Mouse (Mus musculus): ENCODE data around the gene Fcgbp. TPM values are rescaled to one million over a fixed set of nuclear protein-coding genes. Genes with fewer than 3 reads are reported as not detected.
A peak's percentile ranks its signal among the peaks of the same experiment; 100 is the strongest.

Gene Fcgbp
- 14.4 and 19.0 TPM in 2 replicates for polyA plus RNA-seq (2014; fragmentation: Nextera tagmentation; extraction: Ambion mirVana)

DNA sequence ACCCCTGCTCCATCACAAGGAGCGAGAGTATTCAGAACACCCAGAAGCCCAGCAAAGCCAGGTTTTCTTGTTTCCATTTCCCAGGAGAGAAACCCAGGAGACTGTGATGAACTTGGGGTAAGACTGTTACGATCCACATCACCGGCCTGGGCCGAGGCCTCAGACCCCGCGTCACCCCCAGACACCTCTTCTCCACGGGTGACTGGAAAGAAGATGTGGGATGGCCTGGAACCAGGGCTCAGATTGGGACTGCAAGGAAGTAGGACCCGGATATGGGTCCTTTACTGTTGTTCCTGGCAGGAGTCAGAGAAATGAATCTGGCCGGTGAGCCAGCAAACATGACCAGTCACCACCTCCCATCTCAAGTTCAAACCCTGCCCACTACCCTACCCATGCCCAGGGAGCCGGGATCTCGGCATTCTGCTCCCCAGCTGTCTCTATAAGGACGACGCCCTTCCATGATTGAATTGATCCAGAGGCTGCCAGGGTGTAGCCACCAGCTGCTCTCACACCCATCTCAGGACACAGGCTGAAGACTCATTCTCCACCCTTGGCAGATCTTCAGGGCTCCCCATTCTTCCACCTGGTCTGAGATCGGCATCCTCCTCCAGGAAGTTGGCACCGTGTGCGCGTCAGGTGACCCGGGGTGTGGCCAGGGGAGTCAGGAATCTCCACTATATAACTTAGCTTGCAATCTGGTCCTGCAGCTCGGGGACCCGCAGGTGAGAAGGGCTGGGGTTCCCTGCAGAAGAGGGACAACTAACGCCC is at the start of gene Fcgbp:
Gene Fcgbp (plus strand): TSS at position 706 of the 768 bp plus-strand sequence.
- no peak for ATAC-seq (ENCODE audit: insufficient number of reproducible peaks, insufficient read depth, low FRiP score, low read depth)
- H3K9me3 ChIP-seq (ENCODE audit: control insufficient read depth, low read depth, low read length), result no peaks in the 10 kb centered on the region
- H3K4me3 ChIP-seq (ENCODE audit: low read depth, low read length), result no peak within 1 kb of the TSS
- H3K27ac ChIP-seq (ENCODE audit: low read length), result no peak within 1 kb of the TSS
- H3K4me2 ChIP-seq (replicated peaks; ENCODE audit: low read depth, low read length), result no peak within 1 kb of the TSS
- 80% methylated on average over 21 of the region's 21 CpGs for WGBS
- H3K4me1 ChIP-seq (ENCODE audit: control insufficient read depth, insufficient read depth, low read length), result no peaks in the 10 kb centered on the region
- H3K27me3 ChIP-seq (ENCODE audit: control insufficient read depth, insufficient read depth, low read length), result no peaks in the 10 kb centered on the region
- no peak within 1 kb of the TSS for H3K9ac ChIP-seq (replicated peaks; ENCODE audit: low read depth, low read length)
- H3K36me3 ChIP-seq (ENCODE audit: control insufficient read depth, insufficient read depth, low read length), result no peaks in the 10 kb centered on the region

DNA sequence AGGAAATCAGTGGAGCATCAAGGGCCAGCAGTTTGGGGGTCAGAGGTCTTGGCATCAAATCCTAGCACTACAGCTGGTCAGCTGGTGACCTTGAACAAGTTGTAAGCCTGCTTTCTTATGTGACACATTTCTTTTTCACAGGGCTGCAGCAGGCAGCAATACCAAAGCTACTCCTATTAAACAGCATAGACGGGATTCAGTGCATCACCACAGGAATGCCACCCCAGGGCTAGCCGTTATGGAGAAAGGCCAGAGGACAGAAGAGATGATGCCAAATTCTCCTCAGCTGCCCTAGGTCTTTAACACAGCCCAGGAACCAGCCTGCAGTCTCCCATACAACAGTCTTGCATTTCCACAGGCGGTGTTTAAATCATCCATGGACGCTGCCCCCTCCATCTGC is 26.5 kb upstream of the Fcgbp start:
- peaks cover 6% of the 10 kb centered on the region; the same call in 1 of the 2 replicates for H3K4me1 ChIP-seq (ENCODE audit: control insufficient read depth, insufficient read depth, low read length)
- no peaks in the 10 kb centered on the region for H3K27me3 ChIP-seq (ENCODE audit: control insufficient read depth, insufficient read depth, low read length)
- 90% methylated on average over 4 of the region's 4 CpGs for WGBS

DNA sequence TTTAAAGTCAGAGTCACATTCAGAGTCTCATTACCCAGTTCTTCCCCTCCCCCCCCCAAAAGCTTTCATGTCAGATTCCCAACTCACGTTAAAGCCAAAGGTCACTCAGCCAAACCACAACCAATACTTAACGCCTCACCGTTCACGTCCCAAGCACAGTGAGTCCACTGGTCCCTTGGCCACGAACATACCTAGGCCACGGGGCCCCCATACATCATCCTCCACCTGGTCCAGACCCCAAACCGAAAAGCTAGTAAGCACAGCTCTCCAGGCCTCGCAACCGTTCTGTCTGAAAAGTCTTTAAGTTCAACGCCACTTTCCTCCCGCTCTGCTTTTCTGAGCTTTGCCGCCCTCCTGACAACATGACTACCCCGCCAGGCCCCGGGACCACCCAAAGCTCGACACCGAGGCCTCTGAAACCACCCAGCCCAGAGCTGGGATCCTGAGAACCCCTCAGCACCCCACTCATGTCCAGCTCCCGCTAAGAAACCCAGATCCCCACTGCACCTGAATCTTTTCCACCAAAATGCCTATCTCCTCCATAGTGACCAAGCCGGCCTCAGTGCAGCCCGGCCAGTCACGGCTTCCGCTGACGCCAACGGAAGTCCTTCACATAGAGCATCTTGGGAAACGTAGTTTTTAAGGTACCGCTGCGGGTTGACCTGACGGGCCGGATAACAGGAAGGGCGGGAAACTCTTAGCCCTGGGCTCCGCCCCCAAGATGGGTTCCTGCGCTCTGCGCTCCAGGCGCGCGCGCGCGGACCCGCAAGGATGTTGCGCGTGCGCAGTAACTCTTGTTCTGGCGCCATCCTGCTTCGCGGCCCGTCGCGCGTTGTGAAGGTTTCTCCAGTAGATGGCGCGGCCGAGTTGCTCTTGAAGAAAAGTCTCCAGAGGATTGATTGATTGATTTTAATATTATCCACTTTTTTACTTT is 21.3 kb upstream of the Fcgbp start, which contains the start of gene Psmc4:
Gene Psmc4 (minus strand): TSS at position 626 of the 934 bp plus-strand sequence.
- Histone ChIP-seq H3K4me3 (ENCODE audit: low read depth, low read length) (peak within 1 kb of the TSS; percentile 83), H3K4me1 (ENCODE audit: control insufficient read depth, insufficient read depth, low read length) (peaks cover 10% of the 10 kb centered on the region; the same call in 1 of the 2 replicates), H3K27me3 (ENCODE audit: control insufficient read depth, insufficient read depth, low read length) (no peaks in the 10 kb centered on the region), H3K36me3 (ENCODE audit: control insufficient read depth, insufficient read depth, low read length) (peaks cover 33% of the 10 kb centered on the region), H3K4me2 (replicated peaks; ENCODE audit: low read depth, low read length) (peak within 1 kb of the TSS; percentile 68), H3K9ac (replicated peaks; ENCODE audit: low read depth, low read length) (peak within 1 kb of the TSS; percentile 68), H3K9me3 (ENCODE audit: control insufficient read depth, low read depth, low read length) (no peaks in the 10 kb centered on the region), H3K27ac (ENCODE audit: low read length) (no peak within 1 kb of the TSS; the same call in 1 of the 2 replicates)
- WGBS, result under 1% methylated on average over 52 of the region's 52 CpGs
- peak; percentile 97 for ATAC-seq (ENCODE audit: insufficient number of reproducible peaks, insufficient read depth, low FRiP score, low read depth)

More for the DNA sequence above, 26.5 kb upstream of the Fcgbp start:
- Histone ChIP-seq H3K4me2 (replicated peaks; ENCODE audit: low read depth, low read length) (no peak overlapping the region), H3K9me3 (ENCODE audit: control insufficient read depth, low read depth, low read length) (no peaks in the 10 kb centered on the region), H3K9ac (replicated peaks; ENCODE audit: low read depth, low read length) (no peak overlapping the region), H3K36me3 (ENCODE audit: control insufficient read depth, insufficient read depth, low read length) (peaks cover 71% of the 10 kb centered on the region), H3K27ac (ENCODE audit: low read length) (no peak overlapping the region), H3K4me3 (ENCODE audit: low read depth, low read length) (no peak overlapping the region)
- ATAC-seq (ENCODE audit: insufficient number of reproducible peaks, insufficient read depth, low FRiP score, low read depth), result no peak

GRCm38 (mm10) chr7:28050584-28050983 is 20.5 kb upstream of the Fcgbp start:
- no peak for ATAC-seq (ENCODE audit: insufficient number of reproducible peaks, insufficient read depth, low FRiP score, low read depth)
- Histone ChIP-seq H3K27me3 (ENCODE audit: control insufficient read depth, insufficient read depth, low read length) (no peaks in the 10 kb centered on the region), H3K4me1 (ENCODE audit: control insufficient read depth, insufficient read depth, low read length) (peaks cover 10% of the 10 kb centered on the region; the same call in 1 of the 2 replicates), H3K9me3 (ENCODE audit: control insufficient read depth, low read depth, low read length) (no peaks in the 10 kb centered on the region), H3K27ac (ENCODE audit: low read length) (no peak overlapping the region), H3K9ac (replicated peaks; ENCODE audit: low read depth, low read length) (0 out of 2 replicates have a peak overlapping the region, but pooled peaks have one; percentile 11), H3K36me3 (ENCODE audit: control insufficient read depth, insufficient read depth, low read length) (peaks cover 26% of the 10 kb centered on the region), H3K4me2 (replicated peaks; ENCODE audit: low read depth, low read length) (peak overlapping the region; percentile 33; the same call in 1 of the 2 replicates), H3K4me3 (ENCODE audit: low read depth, low read length) (no peak overlapping the region)
- WGBS, result 59% methylated on average over 17 of the region's 17 CpGs

DNA sequence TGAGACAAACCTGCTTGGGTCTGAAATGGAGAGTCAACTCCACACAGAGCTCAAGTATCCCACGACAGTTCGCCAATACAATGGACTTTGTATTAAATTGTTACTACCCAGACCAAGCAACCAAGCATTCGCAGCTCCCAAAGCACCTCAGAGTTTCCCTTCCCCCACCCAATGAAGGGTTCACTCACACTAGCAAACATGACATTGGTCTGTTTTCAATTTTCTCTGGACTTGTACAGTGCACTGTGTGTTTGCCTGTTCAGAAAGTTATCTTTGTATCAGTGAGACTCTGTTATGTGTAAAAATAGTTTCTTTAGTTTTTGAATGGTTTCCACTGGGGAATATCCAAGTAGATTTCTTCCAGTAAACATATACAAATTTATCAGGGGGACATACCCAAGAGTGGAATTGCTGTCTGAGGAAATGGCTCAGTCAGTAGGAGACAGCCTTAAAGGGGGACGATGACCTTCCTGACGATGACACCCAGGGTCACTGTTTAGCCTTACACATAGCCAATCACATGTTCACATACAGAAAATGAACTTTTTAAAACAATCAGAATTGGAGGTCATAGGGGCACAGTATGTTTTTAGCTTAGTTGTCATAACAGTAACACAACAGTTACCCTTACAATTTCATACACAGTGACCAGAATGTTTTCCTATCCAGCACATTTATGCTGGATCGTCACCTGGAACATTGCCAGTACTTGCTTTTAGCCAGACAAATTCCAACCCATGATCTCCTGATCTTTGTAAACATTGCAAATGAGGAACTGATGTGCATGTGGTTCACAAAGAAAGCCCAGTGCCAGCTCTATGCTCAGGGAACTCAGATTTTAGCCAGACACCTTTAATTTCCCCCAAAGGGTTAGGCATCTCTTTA is 17.7 kb upstream of the Fcgbp start:
- ATAC-seq (ENCODE audit: insufficient number of reproducible peaks, insufficient read depth, low FRiP score, low read depth), result no peak
- Histone ChIP-seq H3K4me1 (ENCODE audit: control insufficient read depth, insufficient read depth, low read length) (peaks cover 10% of the 10 kb centered on the region; the same call in 1 of the 2 replicates), H3K4me3 (ENCODE audit: low read depth, low read length) (no peak overlapping the region), H3K36me3 (ENCODE audit: control insufficient read depth, insufficient read depth, low read length) (peaks cover under 1% of the 10 kb centered on the region), H3K9me3 (ENCODE audit: control insufficient read depth, low read depth, low read length) (no peaks in the 10 kb centered on the region), H3K4me2 (replicated peaks; ENCODE audit: low read depth, low read length) (no peak overlapping the region), H3K9ac (replicated peaks; ENCODE audit: low read depth, low read length) (no peak overlapping the region), H3K27ac (ENCODE audit: low read length) (peak overlapping the region; percentile 33; the same call in 1 of the 2 replicates), H3K27me3 (ENCODE audit: control insufficient read depth, insufficient read depth, low read length) (no peaks in the 10 kb centered on the region)
- 68% methylated on average over 6 of the region's 6 CpGs for WGBS

- Histone ChIP-seq H3K9me3 (ENCODE audit: control insufficient read depth, low read depth, low read length) (no peaks in the 10 kb centered on the region), H3K27ac (ENCODE audit: low read length) (no peak overlapping the region), H3K4me1 (ENCODE audit: control insufficient read depth, insufficient read depth, low read length) (no peaks in the 10 kb centered on the region), H3K4me2 (replicated peaks; ENCODE audit: low read depth, low read length) (no peak overlapping the region), H3K9ac (replicated peaks; ENCODE audit: low read depth, low read length) (no peak overlapping the region), H3K36me3 (ENCODE audit: control insufficient read depth, insufficient read depth, low read length) (no peaks in the 10 kb centered on the region), H3K4me3 (ENCODE audit: low read depth, low read length) (no peak overlapping the region), H3K27me3 (ENCODE audit: control insufficient read depth, insufficient read depth, low read length) (no peaks in the 10 kb centered on the region)
- ATAC-seq (ENCODE audit: insufficient number of reproducible peaks, insufficient read depth, low FRiP score, low read depth), result no peak
- 88% methylated on average over 1 of the region's 1 CpGs for WGBS
These were observed 11.1 kb upstream of the Fcgbp start for GRCm38 (mm10) chr7:28059972-28060371.

GRCm38 (mm10) chr7:28068661-28069060 is 2.4 kb upstream of the Fcgbp start:
- Histone ChIP-seq H3K4me3 (ENCODE audit: low read depth, low read length) (no peak overlapping the region), H3K4me2 (replicated peaks; ENCODE audit: low read depth, low read length) (no peak overlapping the region), H3K27ac (ENCODE audit: low read length) (no peak overlapping the region), H3K36me3 (ENCODE audit: control insufficient read depth, insufficient read depth, low read length) (no peaks in the 10 kb centered on the region), H3K4me1 (ENCODE audit: control insufficient read depth, insufficient read depth, low read length) (no peaks in the 10 kb centered on the region), H3K9me3 (ENCODE audit: control insufficient read depth, low read depth, low read length) (no peaks in the 10 kb centered on the region), H3K9ac (replicated peaks; ENCODE audit: low read depth, low read length) (no peak overlapping the region), H3K27me3 (ENCODE audit: control insufficient read depth, insufficient read depth, low read length) (no peaks in the 10 kb centered on the region)
- no peak for ATAC-seq (ENCODE audit: insufficient number of reproducible peaks, insufficient read depth, low FRiP score, low read depth)
- WGBS, result 63% methylated on average over 3 of the region's 3 CpGs

Data from stomach, embryonic 14.5 days (tissue).